Mouse (Mus musculus) stomach, embryonic 15.5 days (tissue): Measurements from ENCODE around the gene Tmem218. TPM values are rescaled to one million over a fixed set of nuclear protein-coding genes. Genes with fewer than 3 reads are reported as not detected.

Experiments
- ATAC-seq: fragments of 200-750 bp; cut with Nextera tagmentation; 2 replicates; pipeline ENCODE4 v1.8.0; 2017; ENCODE audit warnings: low read depth, moderate number of reproducible peaks, moderate TSS enrichment; ENCODE audit not compliant: insufficient read depth, low FRiP score
- H3K27ac ChIP-seq: fragments of 300-500 bp; sonication (generic); 2 replicates; pipeline ENCODE4 v1.5.1; 2015; ENCODE audit warnings: mild to moderate bottlenecking, inconsistent platforms
- H3K27me3 ChIP-seq: fragments of 300-500 bp; sonication (generic); replicated peaks from 2 replicates; pipeline ENCODE4 v1.6.1; 2015; ENCODE audit warnings: inconsistent platforms
- H3K36me3 ChIP-seq: fragments of 300-500 bp; sonication (generic); 2 replicates; pipeline ENCODE4 v1.6.1; 2015; ENCODE audit warnings: inconsistent platforms
- H3K4me1 ChIP-seq: fragments of 300-500 bp; sonication (generic); 2 replicates; pipeline ENCODE4 v1.6.1; 2015; ENCODE audit warnings: inconsistent platforms
- H3K4me2 ChIP-seq: fragments of 300-500 bp; sonication (generic); 2 replicates; pipeline ENCODE4 v1.6.1; 2015; ENCODE audit warnings: mild to moderate bottlenecking, inconsistent platforms
- H3K4me3 ChIP-seq: fragments of 300-500 bp; sonication (generic); replicated peaks from 2 replicates; pipeline ENCODE4 v1.5.1; 2015; ENCODE audit warnings: inconsistent platforms
- H3K9ac ChIP-seq: fragments of 300-500 bp; sonication (generic); 2 replicates; pipeline ENCODE4 v1.6.1; 2015; ENCODE audit warnings: inconsistent platforms
- H3K9me3 ChIP-seq: fragments of 300-500 bp; sonication (generic); 2 replicates; pipeline ENCODE4 v1.6.1; 2016; ENCODE audit warnings: inconsistent platforms
- WGBS: fragments of 180-500 bp; shearing (Covaris S2); methylation state at CpG from one replicate; pipeline ENCODE4 v1.1.7; 2015; 5-methylcytosine and 5-hydroxymethylcytosine counted together
- polyA plus RNA-seq: library from polyadenylated mRNA; unstranded; fragments of >200 nt; fragmentation: Nextera tagmentation; extraction: Ambion mirVana; gene quantifications from 2 replicates; pipeline ENCODE4 v1.2.1, GENCODE M21; 2015

Tmem218 gene
- polyA plus RNA-seq = 9.8 TPM in 2 replicates

GRCm38 (mm10) chr9:37207929-37208411 lies at the start of gene Tmem218:
Gene Tmem218, plus strand, starts transcription at chr9:37208223.
- peak within 1 kb of the TSS; percentile 80 for H3K4me3 ChIP-seq
- H3K36me3 ChIP-seq = no peaks in the 10 kb centered on the region
- H3K9ac ChIP-seq = peak within 1 kb of the TSS; percentile 65
- no peaks in the 10 kb centered on the region for H3K27me3 ChIP-seq
- peak; percentile 100 for ATAC-seq
- peak within 1 kb of the TSS; percentile 78 for H3K27ac ChIP-seq
- H3K9me3 ChIP-seq = no peaks in the 10 kb centered on the region
- peaks cover 10% of the 10 kb centered on the region; the same call in 1 of the 2 replicates for H3K4me1 ChIP-seq
- peak within 1 kb of the TSS; percentile 88 for H3K4me2 ChIP-seq
- under 1% methylated on average over 21 of the region's 21 CpGs for WGBS

GRCm38 (mm10) chr9:37160686-37161085 lies 47.3 kb upstream of the Tmem218 start:
- Histone ChIP-seq H3K4me3 (no peak overlapping the region), H3K27ac (no peak overlapping the region), H3K27me3 (no peaks in the 10 kb centered on the region), H3K9ac (no peak overlapping the region), H3K36me3 (no peaks in the 10 kb centered on the region), H3K9me3 (no peaks in the 10 kb centered on the region), H3K4me2 (no peak overlapping the region), H3K4me1 (no peaks in the 10 kb centered on the region)
- ATAC-seq = no peak
- WGBS = 73% methylated on average over 2 of the region's 2 CpGs

- Histone ChIP-seq H3K27ac (no peak overlapping the region), H3K9me3 (no peaks in the 10 kb centered on the region), H3K4me1 (no peaks in the 10 kb centered on the region), H3K9ac (no peak overlapping the region), H3K27me3 (no peaks in the 10 kb centered on the region), H3K4me2 (no peak overlapping the region), H3K4me3 (no peak overlapping the region), H3K36me3 (no peaks in the 10 kb centered on the region)
- ATAC-seq = no peak
- WGBS = 76% methylated on average over 2 of the region's 2 CpGs
Measured at GRCm38 (mm10) chr9:37166899-37167298, 41.1 kb upstream of the Tmem218 start.

- Histone ChIP-seq H3K27ac (no peak overlapping the region), H3K9ac (no peak overlapping the region), H3K4me1 (no peaks in the 10 kb centered on the region), H3K4me2 (no peak overlapping the region), H3K9me3 (no peaks in the 10 kb centered on the region), H3K36me3 (no peaks in the 10 kb centered on the region), H3K27me3 (no peaks in the 10 kb centered on the region), H3K4me3 (no peak overlapping the region)
- no peak for ATAC-seq
- WGBS = 62% methylated on average over 5 of the region's 5 CpGs
Measured at GRCm38 (mm10) chr9:37173376-37173775, 34.6 kb upstream of the Tmem218 start.

GRCm38 (mm10) chr9:37176002-37176401 lies 32.0 kb upstream of the Tmem218 start:
- no peak overlapping the region for H3K27ac ChIP-seq
- 54% methylated on average over 3 of the region's 3 CpGs for WGBS
- H3K9ac ChIP-seq = no peak overlapping the region
- H3K4me2 ChIP-seq = no peak overlapping the region
- H3K27me3 ChIP-seq = no peaks in the 10 kb centered on the region
- no peak overlapping the region for H3K4me3 ChIP-seq
- no peaks in the 10 kb centered on the region for H3K4me1 ChIP-seq
- no peak for ATAC-seq
- no peaks in the 10 kb centered on the region for H3K9me3 ChIP-seq
- no peaks in the 10 kb centered on the region for H3K36me3 ChIP-seq

GRCm38 (mm10) chr9:37177107-37177506 lies 30.9 kb upstream of the Tmem218 start:
- Histone ChIP-seq H3K27ac (no peak overlapping the region), H3K36me3 (no peaks in the 10 kb centered on the region), H3K9ac (no peak overlapping the region), H3K4me2 (no peak overlapping the region), H3K9me3 (no peaks in the 10 kb centered on the region), H3K4me1 (no peaks in the 10 kb centered on the region), H3K4me3 (no peak overlapping the region), H3K27me3 (no peaks in the 10 kb centered on the region)
- WGBS = 6% methylated on average over 5 of the region's 5 CpGs
- ATAC-seq = no peak

- Histone ChIP-seq H3K4me3 (no peak overlapping the region), H3K27me3 (no peaks in the 10 kb centered on the region), H3K4me2 (no peak overlapping the region), H3K27ac (no peak overlapping the region), H3K36me3 (no peaks in the 10 kb centered on the region), H3K9ac (no peak overlapping the region), H3K9me3 (no peaks in the 10 kb centered on the region), H3K4me1 (no peaks in the 10 kb centered on the region)
- no peak for ATAC-seq
- WGBS = 55% methylated on average over 8 of the region's 8 CpGs
Measured at GRCm38 (mm10) chr9:37177551-37177950, 30.5 kb upstream of the Tmem218 start.

GRCm38 (mm10) chr9:37178911-37179310 lies 29.1 kb upstream of the Tmem218 start:
- no peak overlapping the region for H3K4me3 ChIP-seq
- H3K27me3 ChIP-seq = no peaks in the 10 kb centered on the region
- H3K4me1 ChIP-seq = no peaks in the 10 kb centered on the region
- no peak overlapping the region for H3K4me2 ChIP-seq
- H3K36me3 ChIP-seq = no peaks in the 10 kb centered on the region
- no peaks in the 10 kb centered on the region for H3K9me3 ChIP-seq
- WGBS = 32% methylated on average over 4 of the region's 4 CpGs
- no peak overlapping the region for H3K27ac ChIP-seq
- no peak overlapping the region for H3K9ac ChIP-seq
- no peak for ATAC-seq

GRCm38 (mm10) chr9:37179596-37179995 lies 28.4 kb upstream of the Tmem218 start:
- ATAC-seq = no peak
- WGBS = 82% methylated on average over 4 of the region's 4 CpGs

GRCm38 (mm10) chr9:37181596-37181995 lies 26.4 kb upstream of the Tmem218 start:
- H3K27ac ChIP-seq = no peak overlapping the region
- no peaks in the 10 kb centered on the region for H3K27me3 ChIP-seq
- no peak overlapping the region for H3K9ac ChIP-seq
- no peak overlapping the region for H3K4me2 ChIP-seq
- H3K4me3 ChIP-seq = no peak overlapping the region
- WGBS = 69% methylated on average over 5 of the region's 5 CpGs
- ATAC-seq = no peak
- H3K9me3 ChIP-seq = no peaks in the 10 kb centered on the region
- H3K4me1 ChIP-seq = no peaks in the 10 kb centered on the region
- H3K36me3 ChIP-seq = no peaks in the 10 kb centered on the region

More at GRCm38 (mm10) chr9:37179596-37179995, 28.4 kb upstream of the Tmem218 start:
- Histone ChIP-seq H3K27me3 (no peaks in the 10 kb centered on the region), H3K9me3 (no peaks in the 10 kb centered on the region), H3K4me2 (no peak overlapping the region), H3K36me3 (no peaks in the 10 kb centered on the region), H3K4me3 (no peak overlapping the region), H3K4me1 (no peaks in the 10 kb centered on the region), H3K27ac (no peak overlapping the region), H3K9ac (no peak overlapping the region)

- no peak overlapping the region for H3K9ac ChIP-seq
- no peaks in the 10 kb centered on the region for H3K27me3 ChIP-seq
- H3K36me3 ChIP-seq = no peaks in the 10 kb centered on the region
- WGBS = 76% methylated on average over 2 of the region's 2 CpGs
- no peak overlapping the region for H3K4me3 ChIP-seq
- no peak overlapping the region for H3K4me2 ChIP-seq
- no peak for ATAC-seq
- H3K4me1 ChIP-seq = no peaks in the 10 kb centered on the region
- no peaks in the 10 kb centered on the region for H3K9me3 ChIP-seq
- H3K27ac ChIP-seq = no peak overlapping the region
Measured at GRCm38 (mm10) chr9:37183176-37183575, 24.8 kb upstream of the Tmem218 start.

- no peak overlapping the region for H3K4me2 ChIP-seq
- H3K4me3 ChIP-seq = no peak overlapping the region
- H3K9ac ChIP-seq = no peak overlapping the region
- no peak for ATAC-seq
- H3K27me3 ChIP-seq = no peaks in the 10 kb centered on the region
- no peaks in the 10 kb centered on the region for H3K36me3 ChIP-seq
- H3K27ac ChIP-seq = no peak overlapping the region
- WGBS = 69% methylated on average over 5 of the region's 5 CpGs
- no peaks in the 10 kb centered on the region for H3K4me1 ChIP-seq
- H3K9me3 ChIP-seq = no peaks in the 10 kb centered on the region
Measured at GRCm38 (mm10) chr9:37187407-37187806, 20.6 kb upstream of the Tmem218 start.

- H3K9me3 ChIP-seq = no peaks in the 10 kb centered on the region
- no peak for ATAC-seq
- H3K27me3 ChIP-seq = no peaks in the 10 kb centered on the region
- no peaks in the 10 kb centered on the region for H3K4me1 ChIP-seq
- H3K27ac ChIP-seq = no peak overlapping the region
- no peak overlapping the region for H3K4me2 ChIP-seq
- H3K36me3 ChIP-seq = no peaks in the 10 kb centered on the region
- H3K9ac ChIP-seq = no peak overlapping the region
- no peak overlapping the region for H3K4me3 ChIP-seq
- WGBS = 80% methylated on average over 3 of the region's 3 CpGs
Measured at GRCm38 (mm10) chr9:37188024-37188423, 20.0 kb upstream of the Tmem218 start.
